Mouse (Mus musculus): Measurements from ENCODE around the gene Slc24a5. TPM values are rescaled to one million over a fixed set of nuclear protein-coding genes. Genes with fewer than 3 reads are reported as not detected.
"Not testable (repeated sequence)": the region's sequence is repeated elsewhere in the genome, so short reads cannot be mapped to it uniquely, and the experiment has no call there.

Gene Slc24a5
- polyA plus RNA-seq, 1 experiment from 2014 or later = 4.5 TPM

DNA sequence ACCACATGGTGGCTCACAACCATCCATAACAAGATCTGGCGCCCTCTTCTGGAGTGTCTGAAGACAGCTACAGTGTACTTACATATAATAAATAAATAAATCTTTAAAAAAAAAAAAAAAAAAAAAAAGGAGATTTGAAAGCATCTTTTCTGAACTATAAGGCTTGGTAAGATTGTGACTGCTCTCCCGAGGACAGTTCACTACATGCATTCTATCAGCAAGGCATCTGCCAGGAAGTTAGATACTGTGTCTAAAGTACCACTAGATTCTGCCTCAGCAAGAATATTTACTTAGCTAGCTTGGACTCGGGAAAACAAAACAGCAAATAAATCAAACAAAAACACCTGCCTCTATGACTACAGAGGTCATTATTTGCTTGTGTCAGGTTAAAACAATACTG lies 24.2 kb downstream of the Slc24a5 start:
- H3K27me3 ChIP-seq (ENCODE audit: control insufficient read depth, insufficient read depth, low read depth, low read length); H3K4me2 ChIP-seq (ENCODE audit: low read length); H3K4me1 ChIP-seq (ENCODE audit: control insufficient read depth, insufficient read depth, low read length); H3K9ac ChIP-seq (ENCODE audit: low read depth, low read length); H3K9me3 ChIP-seq (replicated peaks; ENCODE audit: control insufficient read depth, low read length, poor library complexity, severe bottlenecking); ATAC-seq; H3K4me3 ChIP-seq (ENCODE audit: low read depth, low read length); H3K27ac ChIP-seq (ENCODE audit: low read length): not testable (repeated sequence)
- peaks cover 19% of the 10 kb centered on the region for H3K36me3 ChIP-seq (ENCODE audit: control insufficient read depth, insufficient read depth, low read length)
- WGBS = 93% methylated on average over 2 of the region's 3 CpGs

DNA sequence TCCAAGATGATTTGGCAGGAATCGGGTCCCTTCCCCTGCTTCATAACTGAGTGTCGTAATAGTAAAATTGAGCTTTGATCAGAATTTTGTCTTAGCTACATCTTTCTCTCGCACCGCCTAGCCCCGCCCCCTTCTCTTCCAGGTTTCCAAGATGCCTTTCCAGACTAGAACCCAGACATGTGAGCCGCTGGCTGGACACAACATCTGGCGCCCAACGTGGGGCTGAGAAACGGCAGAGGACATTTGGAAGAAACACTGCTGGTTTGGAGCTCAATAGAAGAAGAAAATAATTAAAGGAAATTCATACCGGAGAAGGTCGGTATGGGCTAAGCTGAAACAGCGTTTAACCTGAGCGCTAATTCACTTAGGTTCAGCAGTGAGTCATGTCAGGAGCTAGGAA lies 36.6 kb downstream of the Slc24a5 start:
- ATAC-seq = not testable (repeated sequence)
- 98% methylated on average over 13 of the region's 13 CpGs for WGBS

GRCm38 (mm10) chr2:125106536-125106935 lies 38.6 kb downstream of the Slc24a5 start:
- not testable (repeated sequence) for ATAC-seq; H3K27ac ChIP-seq (ENCODE audit: low read length); H3K9me3 ChIP-seq (replicated peaks; ENCODE audit: control insufficient read depth, low read length, poor library complexity, severe bottlenecking); H3K9ac ChIP-seq (ENCODE audit: low read depth, low read length); H3K27me3 ChIP-seq (ENCODE audit: control insufficient read depth, insufficient read depth, low read depth, low read length); H3K4me3 ChIP-seq (ENCODE audit: low read depth, low read length); H3K4me1 ChIP-seq (ENCODE audit: control insufficient read depth, insufficient read depth, low read length); H3K4me2 ChIP-seq (ENCODE audit: low read length)
- H3K36me3 ChIP-seq (ENCODE audit: control insufficient read depth, insufficient read depth, low read length) = peaks cover 17% of the 10 kb centered on the region
- 82% methylated on average over 4 of the region's 4 CpGs for WGBS

More for the DNA sequence above, 36.6 kb downstream of the Slc24a5 start:
- H3K4me1 ChIP-seq (ENCODE audit: control insufficient read depth, insufficient read depth, low read length); H3K4me2 ChIP-seq (ENCODE audit: low read length); H3K27me3 ChIP-seq (ENCODE audit: control insufficient read depth, insufficient read depth, low read depth, low read length); H3K4me3 ChIP-seq (ENCODE audit: low read depth, low read length); H3K27ac ChIP-seq (ENCODE audit: low read length); H3K9me3 ChIP-seq (replicated peaks; ENCODE audit: control insufficient read depth, low read length, poor library complexity, severe bottlenecking); H3K9ac ChIP-seq (ENCODE audit: low read depth, low read length): not testable (repeated sequence)
- H3K36me3 ChIP-seq (ENCODE audit: control insufficient read depth, insufficient read depth, low read length) = peaks cover 14% of the 10 kb centered on the region

GRCm38 (mm10) chr2:125119381-125120110 lies 51.6 kb downstream of the Slc24a5 start:
- Histone ChIP-seq H3K4me1 (ENCODE audit: control insufficient read depth, insufficient read depth, low read length) (peaks cover 26% of the 10 kb centered on the region), H3K27me3 (ENCODE audit: control insufficient read depth, insufficient read depth, low read depth, low read length) (no peaks in the 10 kb centered on the region), H3K27ac (ENCODE audit: low read length) (no peak overlapping the region), H3K9me3 (replicated peaks; ENCODE audit: control insufficient read depth, low read length, poor library complexity, severe bottlenecking) (no peaks in the 10 kb centered on the region), H3K36me3 (ENCODE audit: control insufficient read depth, insufficient read depth, low read length) (0 out of 2 replicates have a peak, but pooled peaks cover 7% of the 10 kb centered on the region), H3K9ac (ENCODE audit: low read depth, low read length) (no peak overlapping the region), H3K4me2 (ENCODE audit: low read length) (no peak overlapping the region), H3K4me3 (ENCODE audit: low read depth, low read length) (no peak overlapping the region)
- 65% methylated on average over 6 of the region's 6 CpGs for WGBS
- ATAC-seq = no peak

GRCm38 (mm10) chr2:125122288-125122623 lies 54.3 kb downstream of the Slc24a5 start:
- peak; percentile 15; the same call in 1 of the 2 replicates for ATAC-seq
- Histone ChIP-seq H3K9me3 (replicated peaks; ENCODE audit: control insufficient read depth, low read length, poor library complexity, severe bottlenecking) (no peaks in the 10 kb centered on the region), H3K27me3 (ENCODE audit: control insufficient read depth, insufficient read depth, low read depth, low read length) (no peaks in the 10 kb centered on the region), H3K4me2 (ENCODE audit: low read length) (peak overlapping the region; percentile 88), H3K36me3 (ENCODE audit: control insufficient read depth, insufficient read depth, low read length) (no peaks in the 10 kb centered on the region), H3K4me1 (ENCODE audit: control insufficient read depth, insufficient read depth, low read length) (peaks cover 26% of the 10 kb centered on the region), H3K27ac (ENCODE audit: low read length) (peak overlapping the region; percentile 97), H3K9ac (ENCODE audit: low read depth, low read length) (peak overlapping the region; percentile 96), H3K4me3 (ENCODE audit: low read depth, low read length) (peak overlapping the region; percentile 80)
- WGBS = 0% methylated on average over 4 of the region's 4 CpGs

GRCm38 (mm10) chr2:125122624-125123476 lies 54.9 kb downstream of the Slc24a5 start:
- H3K4me3 ChIP-seq (ENCODE audit: low read depth, low read length) = peak overlapping the region; percentile 80
- H3K9me3 ChIP-seq (replicated peaks; ENCODE audit: control insufficient read depth, low read length, poor library complexity, severe bottlenecking) = no peaks in the 10 kb centered on the region
- WGBS = under 1% methylated on average over 45 of the region's 59 CpGs
- ATAC-seq = peak; percentile 84
- peak overlapping the region; percentile 97 for H3K27ac ChIP-seq (ENCODE audit: low read length)
- no peaks in the 10 kb centered on the region for H3K36me3 ChIP-seq (ENCODE audit: control insufficient read depth, insufficient read depth, low read length)
- no peaks in the 10 kb centered on the region for H3K27me3 ChIP-seq (ENCODE audit: control insufficient read depth, insufficient read depth, low read depth, low read length)
- H3K4me2 ChIP-seq (ENCODE audit: low read length) = peak overlapping the region; percentile 88
- H3K9ac ChIP-seq (ENCODE audit: low read depth, low read length) = peak overlapping the region; percentile 96
- H3K4me1 ChIP-seq (ENCODE audit: control insufficient read depth, insufficient read depth, low read length) = peaks cover 26% of the 10 kb centered on the region

DNA sequence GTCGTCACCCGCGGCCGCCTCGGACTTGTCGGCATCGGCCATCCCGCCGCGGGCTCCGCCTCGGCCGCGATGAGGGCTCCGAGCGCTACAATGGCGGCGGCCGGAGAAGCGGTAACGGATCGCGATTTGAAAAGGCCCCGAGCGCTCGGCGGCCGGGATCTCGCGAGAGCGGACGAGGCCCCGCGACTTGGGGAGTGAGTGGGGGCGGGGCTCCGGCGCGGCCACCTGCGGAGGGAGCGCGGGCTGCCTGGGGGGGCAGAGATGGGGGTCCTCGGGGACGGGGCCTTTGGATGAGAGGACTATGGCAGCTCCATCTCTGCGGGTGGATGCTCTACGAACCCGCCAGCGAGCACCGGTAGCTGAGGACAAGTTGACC lies 55.5 kb downstream of the Slc24a5 start, which contains the start of gene Myef2:
Gene Myef2, minus strand, starts transcription at position 185 of the 376 bp plus-strand sequence.
- Histone ChIP-seq H3K9me3 (replicated peaks; ENCODE audit: control insufficient read depth, low read length, poor library complexity, severe bottlenecking) (no peaks in the 10 kb centered on the region), H3K27me3 (ENCODE audit: control insufficient read depth, insufficient read depth, low read depth, low read length) (no peaks in the 10 kb centered on the region), H3K36me3 (ENCODE audit: control insufficient read depth, insufficient read depth, low read length) (no peaks in the 10 kb centered on the region), H3K4me2 (ENCODE audit: low read length) (peak within 1 kb of the TSS; percentile 88), H3K9ac (ENCODE audit: low read depth, low read length) (peak within 1 kb of the TSS; percentile 96), H3K4me3 (ENCODE audit: low read depth, low read length) (peak within 1 kb of the TSS; percentile 80), H3K4me1 (ENCODE audit: control insufficient read depth, insufficient read depth, low read length) (peaks cover 26% of the 10 kb centered on the region), H3K27ac (ENCODE audit: low read length) (peak within 1 kb of the TSS; percentile 97)
- peak; percentile 90 for ATAC-seq
- WGBS = under 1% methylated on average over 35 of the region's 48 CpGs

GRCm38 (mm10) chr2:125125824-125126223 lies 57.9 kb downstream of the Slc24a5 start:
- no peak overlapping the region for H3K27ac ChIP-seq (ENCODE audit: low read length)
- WGBS = 35% methylated on average over 4 of the region's 4 CpGs

GRCm38 (mm10) chr2:125126792-125127191 lies 58.9 kb downstream of the Slc24a5 start:
- Histone ChIP-seq H3K9me3 (replicated peaks; ENCODE audit: control insufficient read depth, low read length, poor library complexity, severe bottlenecking) (no peaks in the 10 kb centered on the region), H3K27ac (ENCODE audit: low read length) (no peak overlapping the region), H3K4me2 (ENCODE audit: low read length) (no peak overlapping the region), H3K4me3 (ENCODE audit: low read depth, low read length) (no peak overlapping the region), H3K27me3 (ENCODE audit: control insufficient read depth, insufficient read depth, low read depth, low read length) (no peaks in the 10 kb centered on the region), H3K9ac (ENCODE audit: low read depth, low read length) (no peak overlapping the region), H3K4me1 (ENCODE audit: control insufficient read depth, insufficient read depth, low read length) (peaks cover 2% of the 10 kb centered on the region), H3K36me3 (ENCODE audit: control insufficient read depth, insufficient read depth, low read length) (no peaks in the 10 kb centered on the region)
- 90% methylated on average over 3 of the region's 3 CpGs for WGBS
- ATAC-seq = no peak

More at GRCm38 (mm10) chr2:125125824-125126223, 57.9 kb downstream of the Slc24a5 start:
- H3K4me2 ChIP-seq (ENCODE audit: low read length) = no peak overlapping the region
- no peak overlapping the region for H3K4me3 ChIP-seq (ENCODE audit: low read depth, low read length)
- no peaks in the 10 kb centered on the region for H3K9me3 ChIP-seq (replicated peaks; ENCODE audit: control insufficient read depth, low read length, poor library complexity, severe bottlenecking)
- no peaks in the 10 kb centered on the region for H3K36me3 ChIP-seq (ENCODE audit: control insufficient read depth, insufficient read depth, low read length)
- ATAC-seq = no peak
- H3K27me3 ChIP-seq (ENCODE audit: control insufficient read depth, insufficient read depth, low read depth, low read length) = no peaks in the 10 kb centered on the region
- H3K4me1 ChIP-seq (ENCODE audit: control insufficient read depth, insufficient read depth, low read length) = peaks cover 10% of the 10 kb centered on the region
- H3K9ac ChIP-seq (ENCODE audit: low read depth, low read length) = no peak overlapping the region

All from midbrain, embryonic 16.5 days (tissue).